Mouse (Mus musculus) G1E (cell line): ENCODE measurements around the gene Zfp638.

Experiments
- CTCF ChIP-seq: IDR thresholded peaks from 2 replicates; pipeline ENCODE4 v1.5.1; 2012; ENCODE audit warnings: low read depth, low read length, inconsistent platforms, mixed read lengths
- GATA1 ChIP-seq: IDR thresholded peaks from 2 replicates; pipeline ENCODE4 v1.6.1; 2012; ENCODE audit warnings: borderline replicate concordance, low read length, inconsistent platforms, mixed read lengths
- GATA2 ChIP-seq: IDR thresholded peaks from 2 replicates; pipeline ENCODE4 v1.6.1; 2012; ENCODE audit warnings: low read depth, low read length, inconsistent platforms, borderline replicate concordance
- POLR2AphosphoS5 ChIP-seq: IDR thresholded peaks from 2 replicates; pipeline ENCODE4 v1.6.1; 2012; ENCODE audit warnings: low read depth, low read length, inconsistent platforms; ENCODE audit not compliant: insufficient replicate concordance

GRCm38 (mm10) chr6:83906659-83907058, 39.8 kb downstream of the Zfp638 start:
- no peak for TF ChIP-seq CTCF
- no peak for TF ChIP-seq GATA2
- TF ChIP-seq POLR2AphosphoS5, result no peak
- TF ChIP-seq GATA1, result no peak
